Mouse (Mus musculus) thymus, adult 2 months (tissue): Measurements from ENCODE around the gene Faah.

Experiments used
- CTCF ChIP-seq: fragments of 200-500 bp; IDR thresholded peaks from 2 replicates; pipeline ENCODE4 v1.5.1; 2012; ENCODE audit warnings: mild to moderate bottlenecking, control low read depth, low read length, moderate library complexity, borderline replicate concordance; ENCODE audit not compliant: control insufficient read depth, poor library complexity, insufficient read depth; ENCODE audit errors: extremely low read depth
- POLR2A ChIP-seq: fragments of 200-500 bp; IDR thresholded peaks from 2 replicates; pipeline ENCODE4 v1.6.1; 2012; ENCODE audit warnings: mild to moderate bottlenecking, low read length, control low read depth, moderate library complexity; ENCODE audit not compliant: control insufficient read depth, poor library complexity, insufficient read depth; ENCODE audit errors: extremely low read depth

GRCm38 (mm10) chr4:116057559-116057958 lies 39.8 kb upstream of the Faah start:
- TF ChIP-seq CTCF (no peak), POLR2A (no peak)
